Mouse (Mus musculus) thymus, postnatal 36 days (tissue): Measurements from ENCODE around the gene Klhl8.
A peak's percentile ranks its signal among the peaks of the same experiment; 100 is the strongest.

ENCODE experiments used
- DNase-seq, 2 experiments: peaks; one replicate each; pipeline ENCODE4 v3.0.0; 2022; ENCODE audit warnings: mixed read lengths in 2 of 2

The Klhl8 gene

GRCm38 (mm10) chr5:103914335-103915226, 3.5 kb upstream of the Klhl8 start:
- no peak for DNase-seq

DNA sequence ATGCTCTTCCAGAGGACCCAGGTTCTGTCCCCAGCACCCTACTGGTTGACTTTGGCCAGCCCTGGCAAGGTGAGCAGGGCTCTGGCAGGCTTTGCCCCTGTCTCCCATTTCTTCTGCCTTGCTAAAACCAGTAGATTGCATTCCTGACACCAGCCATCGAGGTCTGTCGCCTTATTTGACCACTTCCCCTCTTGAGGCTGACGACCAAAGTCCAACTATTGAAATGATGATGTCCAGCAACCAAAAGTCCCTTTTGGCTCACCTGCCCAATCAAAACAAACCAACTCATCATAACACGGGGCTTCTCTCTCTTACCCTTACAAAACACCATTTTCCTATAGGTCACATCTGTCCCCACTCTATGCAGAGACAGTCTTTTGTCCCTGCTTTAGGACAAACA, 2.1 kb upstream of the Klhl8 start:
- no peak for DNase-seq

DNA sequence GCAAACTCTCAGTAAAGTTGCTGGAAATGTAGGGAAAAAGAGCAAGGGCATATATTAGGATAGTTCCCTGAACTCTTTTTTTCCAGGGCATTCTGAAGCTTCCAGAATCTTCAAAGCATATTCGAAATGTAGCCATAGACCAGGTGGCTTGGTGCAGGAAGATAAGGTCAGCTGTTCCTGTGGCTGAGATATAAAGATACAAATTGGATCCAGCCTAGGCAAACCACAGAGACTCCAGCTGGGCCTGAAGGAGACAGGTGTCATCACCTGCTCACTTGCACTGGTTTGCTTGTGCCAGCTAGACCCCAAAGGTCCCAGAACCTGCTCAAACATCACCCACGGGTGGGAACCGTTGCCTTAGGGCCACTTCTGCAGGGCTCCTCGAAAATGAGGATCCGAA, 496 bp upstream of the Klhl8 start:
- DNase-seq, result peak in 1 of 2 experiments; percentile 15

- DNase-seq, result no peak
These were observed 903 bp downstream of the Klhl8 start for GRCm38 (mm10) chr5:103910156-103910555.

GRCm38 (mm10) chr5:103909466-103909865, 1.6 kb downstream of the Klhl8 start:
- no peak for DNase-seq

GRCm38 (mm10) chr5:103908851-103909250, 2.2 kb downstream of the Klhl8 start:
- no peak for DNase-seq

DNA sequence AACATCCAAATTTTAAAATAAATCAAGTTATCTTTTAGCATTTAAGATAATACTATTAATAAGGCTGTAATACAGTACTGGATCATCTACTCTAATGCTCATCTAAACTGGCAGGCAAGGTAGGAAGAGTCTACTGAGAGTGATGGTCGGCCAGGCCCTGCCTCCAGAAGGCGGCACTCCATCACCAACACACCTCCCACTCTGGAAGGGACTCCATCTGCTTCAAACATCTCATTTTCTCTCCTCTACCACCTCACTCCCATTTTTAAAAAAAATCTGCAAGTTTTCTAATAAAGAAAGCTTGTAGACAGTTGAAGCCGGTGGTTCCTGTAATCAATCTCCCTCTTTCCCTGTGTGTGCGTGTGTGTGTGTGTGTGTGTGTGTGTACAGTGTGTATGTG, 3.2 kb downstream of the Klhl8 start:
- DNase-seq, result no peak

GRCm38 (mm10) chr5:103906173-103906572, 4.9 kb downstream of the Klhl8 start:
- DNase-seq, result no peak

GRCm38 (mm10) chr5:103898310-103898709, 12.7 kb downstream of the Klhl8 start:
- DNase-seq, result no peak

- no peak for DNase-seq
These were observed 21.3 kb downstream of the Klhl8 start for GRCm38 (mm10) chr5:103889766-103890165.

GRCm38 (mm10) chr5:103863759-103864158, 47.3 kb downstream of the Klhl8 start:
- DNase-seq, result no peak

- DNase-seq, result no peak
These were observed 50.4 kb downstream of the Klhl8 start for GRCm38 (mm10) chr5:103860622-103861021.

DNA sequence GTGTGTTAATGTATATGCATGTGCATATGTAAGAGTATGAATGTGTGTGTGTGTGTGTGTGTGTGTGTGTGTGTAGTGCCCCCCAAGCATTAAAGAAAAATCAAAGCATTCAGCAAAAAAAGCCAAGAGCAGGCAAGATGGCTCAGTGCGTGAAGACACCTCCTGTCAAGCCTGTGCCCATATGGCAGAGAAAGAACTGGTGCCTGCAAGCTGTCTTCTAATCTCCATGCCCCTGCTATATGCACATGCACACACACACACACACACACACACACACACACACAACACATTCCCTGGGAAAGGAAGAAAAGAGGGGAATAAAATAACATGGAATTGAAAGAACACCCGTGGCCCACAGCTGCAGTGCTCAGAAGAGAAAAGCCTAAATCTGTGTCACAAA, 53.9 kb downstream of the Klhl8 start:
- no peak for DNase-seq

GRCm38 (mm10) chr5:103856286-103857009, 54.6 kb downstream of the Klhl8 start:
- DNase-seq, result no peak

- no peak for DNase-seq
These were observed 55.4 kb downstream of the Klhl8 start for GRCm38 (mm10) chr5:103855483-103856211.

DNA sequence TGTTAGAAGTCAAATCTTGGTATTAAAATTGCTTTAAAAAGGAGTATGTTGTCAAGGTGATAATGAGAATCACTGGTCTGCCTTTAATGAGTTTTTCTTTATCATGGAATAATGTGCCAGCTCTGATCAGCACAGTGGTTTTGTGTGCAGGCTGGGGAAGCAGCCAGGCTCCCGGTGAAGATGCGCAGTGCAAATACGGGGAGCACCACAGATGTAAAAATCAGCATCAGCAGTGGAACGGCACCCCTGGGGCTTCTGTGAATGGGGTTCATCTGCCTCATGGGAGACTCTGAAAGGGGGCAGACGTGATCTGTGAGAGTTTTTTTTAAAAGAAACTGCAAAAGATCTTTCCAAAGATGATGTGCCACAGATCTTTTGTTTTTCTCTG, 56.3 kb downstream of the Klhl8 start:
- DNase-seq, result no peak

- DNase-seq, result no peak
These were observed 56.8 kb downstream of the Klhl8 start for GRCm38 (mm10) chr5:103854041-103854806.

GRCm38 (mm10) chr5:103852756-103853549, 58.1 kb downstream of the Klhl8 start:
- no peak for DNase-seq

- DNase-seq, result no peak
These were observed 62.5 kb downstream of the Klhl8 start for GRCm38 (mm10) chr5:103848546-103848945.

- DNase-seq, result no peak
These were observed 64.5 kb downstream of the Klhl8 start for GRCm38 (mm10) chr5:103846609-103847008.

- DNase-seq, result no peak
These were observed 64.9 kb downstream of the Klhl8 start for GRCm38 (mm10) chr5:103846154-103846551.
